7 mouse cellular contexts compared by ENCODE assay signal in the genomic region with DNA sequence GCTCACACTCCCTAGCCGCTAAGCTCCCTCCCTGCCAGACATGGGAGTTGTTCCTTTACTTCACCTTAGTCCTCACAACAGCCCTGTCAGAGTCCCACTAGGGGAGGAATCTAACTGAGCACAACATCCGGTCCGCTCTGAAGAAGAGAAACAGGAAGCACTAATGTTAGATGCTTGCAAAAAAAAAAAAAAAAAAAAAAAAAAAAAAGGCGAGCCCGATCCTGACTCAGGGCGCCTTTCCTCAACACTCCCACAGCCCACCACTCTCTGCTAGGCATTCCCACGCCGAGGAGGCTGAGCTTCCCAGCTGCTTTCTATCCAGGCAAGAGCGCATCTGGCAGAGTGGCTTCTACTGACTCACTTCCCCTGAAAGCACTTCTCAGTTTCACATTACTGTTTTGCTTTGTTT.
A peak's percentile ranks its signal among the peaks of the same experiment; 100 is the strongest.
DNase-seq lines count a peak whose midpoint lies in the region; ATAC-seq lines count a peak whose summit lies in the region.

No protein-coding gene starts in this region.

- peak; percentile 83 for DNase-seq in CD4-positive, CD25-positive, alpha-beta regulatory T cell, adult 2 months (ENCODE audit: low read depth, low spot score)
- DNase-seq in R1 (ENCODE audit: low read depth, low spot score): peak; percentile 18
- DNase-seq in lung, postnatal 36 days: peak; percentile 68
- DNase-seq in yolk sac, embryonic 10.5 days (ENCODE audit: low spot score): peak; percentile 16
- no peak for DNase-seq in cerebellum, adult 9-11 months
- DNase-seq in left cerebral cortex, adult 11 months (ENCODE audit: low spot score): no peak

- ATAC-seq in inflammation-experienced regulatory T-cells, adult 6 months: peak; percentile 73

Comparison
In these comparisons a context has a peak if more than half of its experiments do, and no peak if none do; other contexts are left out.
1. DNase-seq: peak in CD4-positive, CD25-positive, alpha-beta regulatory T cell, adult 2 months (single experiment), R1 (single experiment), lung, postnatal 36 days (single experiment) and yolk sac, embryonic 10.5 days (single experiment); none in cerebellum, adult 9-11 months (single experiment) and left cerebral cortex, adult 11 months (single experiment).